Mouse (Mus musculus) liver, embryonic 15.5 days (tissue): Measurements from ENCODE around the gene Rgs21. TPM values are rescaled to one million over a fixed set of nuclear protein-coding genes. Genes with fewer than 3 reads are reported as not detected.

ENCODE experiments used
- ATAC-seq: fragments of 200-750 bp; cut with Nextera tagmentation; 2 replicates; pipeline ENCODE4 v1.8.0; 2017; ENCODE audit warnings: moderate number of reproducible peaks, mild to moderate bottlenecking, moderate library complexity; ENCODE audit not compliant: insufficient read depth
- H3K27ac ChIP-seq: fragments of 300-500 bp; sonication (generic); replicated peaks from 2 replicates; pipeline ENCODE4 v1.5.1; 2015; ENCODE audit warnings: mild to moderate bottlenecking, inconsistent platforms
- H3K27me3 ChIP-seq: fragments of 300-500 bp; sonication (generic); 2 replicates; pipeline ENCODE4 v1.6.1; 2015; ENCODE audit warnings: mild to moderate bottlenecking, inconsistent platforms
- H3K36me3 ChIP-seq: fragments of 300-500 bp; sonication (generic); replicated peaks from 2 replicates; pipeline ENCODE4 v1.6.1; 2015; ENCODE audit warnings: moderate library complexity, mild to moderate bottlenecking, inconsistent platforms
- H3K4me1 ChIP-seq: fragments of 300-500 bp; sonication (generic); replicated peaks from 2 replicates; pipeline ENCODE4 v1.6.1; 2015; ENCODE audit warnings: inconsistent platforms
- H3K4me2 ChIP-seq: fragments of 300-500 bp; sonication (generic); 2 replicates; pipeline ENCODE4 v1.6.1; 2015; ENCODE audit warnings: moderate library complexity, mild to moderate bottlenecking, inconsistent platforms
- H3K4me3 ChIP-seq: fragments of 300-500 bp; sonication (generic); replicated peaks from 2 replicates; pipeline ENCODE4 v1.5.1; 2015; ENCODE audit warnings: mild to moderate bottlenecking, inconsistent platforms
- H3K9ac ChIP-seq: fragments of 300-500 bp; sonication (generic); 2 replicates; pipeline ENCODE4 v1.6.1; 2015; ENCODE audit warnings: moderate library complexity, mild to moderate bottlenecking, inconsistent platforms
- H3K9me3 ChIP-seq: fragments of 300-500 bp; sonication (generic); replicated peaks from 2 replicates; pipeline ENCODE4 v1.6.1; 2016; ENCODE audit warnings: inconsistent platforms
- WGBS: fragments of 180-500 bp; shearing (Covaris S2); methylation state at CpG from one replicate; pipeline ENCODE4 v1.1.7; 2015; ENCODE audit warnings: mixed read lengths; ENCODE audit not compliant: insufficient replicate concordance; 5-methylcytosine and 5-hydroxymethylcytosine counted together
- polyA plus RNA-seq: library from polyadenylated mRNA; unstranded; fragments of >200 nt; fragmentation: Nextera tagmentation; extraction: Ambion mirVana; gene quantifications from 2 replicates; pipeline ENCODE4 v1.2.1, GENCODE M21; 2015

Gene Rgs21
- not detected in 2 replicates for polyA plus RNA-seq

- no peak within 1 kb of the TSS for H3K9ac ChIP-seq
- H3K4me2 ChIP-seq: no peak within 1 kb of the TSS
- H3K4me1 ChIP-seq: no peaks in the 10 kb centered on the region
- no peak within 1 kb of the TSS for H3K4me3 ChIP-seq
- ATAC-seq: no peak
- H3K27ac ChIP-seq: no peak within 1 kb of the TSS
- no peaks in the 10 kb centered on the region for H3K9me3 ChIP-seq
- no peaks in the 10 kb centered on the region for H3K27me3 ChIP-seq
- 43% methylated on average over 3 of the region's 3 CpGs for WGBS
- no peaks in the 10 kb centered on the region for H3K36me3 ChIP-seq
These were observed at the start of gene Rgs21 for GRCm38 (mm10) chr1:144567567-144567966. TSS of gene Rgs21 (minus strand) at chr1:144567667.

- Histone ChIP-seq H3K4me3 (no peak overlapping the region), H3K4me1 (no peaks in the 10 kb centered on the region), H3K4me2 (no peak overlapping the region), H3K27ac (no peak overlapping the region), H3K9ac (no peak overlapping the region), H3K36me3 (no peaks in the 10 kb centered on the region), H3K9me3 (no peaks in the 10 kb centered on the region), H3K27me3 (no peaks in the 10 kb centered on the region)
- WGBS: 62% methylated on average over 1 of the region's 1 CpGs
- no peak for ATAC-seq
These were observed 36.6 kb upstream of the Rgs21 start for GRCm38 (mm10) chr1:144604071-144604470.

- no peak for ATAC-seq
- Histone ChIP-seq H3K9me3 (no peaks in the 10 kb centered on the region), H3K9ac (no peak overlapping the region), H3K4me3 (no peak overlapping the region), H3K4me2 (no peak overlapping the region), H3K27me3 (no peaks in the 10 kb centered on the region), H3K27ac (no peak overlapping the region), H3K36me3 (no peaks in the 10 kb centered on the region), H3K4me1 (no peaks in the 10 kb centered on the region)
- 64% methylated on average over 2 of the region's 2 CpGs for WGBS
These were observed 35.5 kb upstream of the Rgs21 start for GRCm38 (mm10) chr1:144602987-144603386.

GRCm38 (mm10) chr1:144579321-144579720 is 11.9 kb upstream of the Rgs21 start:
- Histone ChIP-seq H3K4me1 (no peaks in the 10 kb centered on the region), H3K4me3 (no peak overlapping the region), H3K36me3 (no peaks in the 10 kb centered on the region), H3K9ac (no peak overlapping the region), H3K27ac (no peak overlapping the region), H3K9me3 (no peaks in the 10 kb centered on the region), H3K4me2 (no peak overlapping the region), H3K27me3 (no peaks in the 10 kb centered on the region)
- 50% methylated on average over 1 of the region's 1 CpGs for WGBS
- no peak for ATAC-seq

- H3K9ac ChIP-seq: no peak overlapping the region
- H3K36me3 ChIP-seq: no peaks in the 10 kb centered on the region
- H3K4me1 ChIP-seq: no peaks in the 10 kb centered on the region
- H3K4me3 ChIP-seq: no peak overlapping the region
- ATAC-seq: no peak
- no peak overlapping the region for H3K4me2 ChIP-seq
- 57% methylated on average over 2 of the region's 2 CpGs for WGBS
- H3K9me3 ChIP-seq: no peaks in the 10 kb centered on the region
- no peaks in the 10 kb centered on the region for H3K27me3 ChIP-seq
- no peak overlapping the region for H3K27ac ChIP-seq
These were observed 5.5 kb upstream of the Rgs21 start for GRCm38 (mm10) chr1:144572972-144573371.

- no peak overlapping the region for H3K4me2 ChIP-seq
- no peak overlapping the region for H3K27ac ChIP-seq
- ATAC-seq: no peak
- 68% methylated on average over 3 of the region's 3 CpGs for WGBS
- no peaks in the 10 kb centered on the region for H3K36me3 ChIP-seq
- H3K4me1 ChIP-seq: no peaks in the 10 kb centered on the region
- H3K27me3 ChIP-seq: no peaks in the 10 kb centered on the region
- no peak overlapping the region for H3K4me3 ChIP-seq
- H3K9ac ChIP-seq: no peak overlapping the region
- H3K9me3 ChIP-seq: no peaks in the 10 kb centered on the region
These were observed 2.4 kb upstream of the Rgs21 start for GRCm38 (mm10) chr1:144569905-144570304.

GRCm38 (mm10) chr1:144545142-144545541 is 22.3 kb downstream of the Rgs21 start:
- 54% methylated on average over 4 of the region's 4 CpGs for WGBS
- ATAC-seq: no peak

GRCm38 (mm10) chr1:144544497-144544961 is 22.9 kb downstream of the Rgs21 start:
- Histone ChIP-seq H3K36me3 (no peaks in the 10 kb centered on the region), H3K4me1 (no peaks in the 10 kb centered on the region), H3K9me3 (no peaks in the 10 kb centered on the region), H3K27me3 (no peaks in the 10 kb centered on the region), H3K27ac (no peak overlapping the region), H3K9ac (no peak overlapping the region), H3K4me2 (no peak overlapping the region), H3K4me3 (no peak overlapping the region)
- ATAC-seq: no peak
- WGBS: 71% methylated on average over 6 of the region's 6 CpGs

More at GRCm38 (mm10) chr1:144545142-144545541, 22.3 kb downstream of the Rgs21 start:
- Histone ChIP-seq H3K4me3 (no peak overlapping the region), H3K36me3 (no peaks in the 10 kb centered on the region), H3K4me2 (no peak overlapping the region), H3K27me3 (no peaks in the 10 kb centered on the region), H3K9ac (no peak overlapping the region), H3K4me1 (no peaks in the 10 kb centered on the region), H3K9me3 (no peaks in the 10 kb centered on the region), H3K27ac (no peak overlapping the region)

- 57% methylated on average over 1 of the region's 1 CpGs for WGBS
- Histone ChIP-seq H3K4me3 (no peak overlapping the region), H3K9me3 (no peaks in the 10 kb centered on the region), H3K9ac (no peak overlapping the region), H3K4me2 (no peak overlapping the region), H3K27ac (no peak overlapping the region), H3K27me3 (no peaks in the 10 kb centered on the region), H3K36me3 (no peaks in the 10 kb centered on the region), H3K4me1 (no peaks in the 10 kb centered on the region)
- no peak for ATAC-seq
These were observed 35.7 kb downstream of the Rgs21 start for GRCm38 (mm10) chr1:144531746-144532145.

- Histone ChIP-seq H3K36me3 (no peaks in the 10 kb centered on the region), H3K27ac (no peak overlapping the region), H3K27me3 (no peaks in the 10 kb centered on the region), H3K4me1 (no peaks in the 10 kb centered on the region), H3K4me3 (no peak overlapping the region), H3K9ac (no peak overlapping the region), H3K4me2 (no peak overlapping the region), H3K9me3 (no peaks in the 10 kb centered on the region)
- ATAC-seq: no peak
- 58% methylated on average over 5 of the region's 5 CpGs for WGBS
These were observed 49.5 kb downstream of the Rgs21 start for GRCm38 (mm10) chr1:144517878-144518426.

GRCm38 (mm10) chr1:144502241-144502640 is 65.2 kb downstream of the Rgs21 start:
- Histone ChIP-seq H3K9ac (no peak overlapping the region), H3K27ac (no peak overlapping the region), H3K4me2 (no peak overlapping the region), H3K27me3 (no peaks in the 10 kb centered on the region), H3K4me3 (no peak overlapping the region), H3K4me1 (no peaks in the 10 kb centered on the region), H3K9me3 (no peaks in the 10 kb centered on the region), H3K36me3 (no peaks in the 10 kb centered on the region)
- no peak for ATAC-seq
- 58% methylated on average over 1 of the region's 1 CpGs for WGBS

- WGBS: 39% methylated on average over 4 of the region's 4 CpGs
- ATAC-seq: no peak
- H3K27ac ChIP-seq: no peak overlapping the region
- H3K4me1 ChIP-seq: no peaks in the 10 kb centered on the region
- H3K36me3 ChIP-seq: no peaks in the 10 kb centered on the region
- H3K27me3 ChIP-seq: no peaks in the 10 kb centered on the region
- H3K4me2 ChIP-seq: no peak overlapping the region
- H3K9ac ChIP-seq: no peak overlapping the region
- H3K9me3 ChIP-seq: no peaks in the 10 kb centered on the region
- no peak overlapping the region for H3K4me3 ChIP-seq
These were observed 67.0 kb downstream of the Rgs21 start for GRCm38 (mm10) chr1:144500423-144500822.
